Mouse (Mus musculus): ENCODE measurements around the gene Mtch2.
"Not testable (repeated sequence)": the region's sequence is repeated elsewhere in the genome, so short reads cannot be mapped to it uniquely, and the experiment has no call there.

Gene Mtch2

DNA sequence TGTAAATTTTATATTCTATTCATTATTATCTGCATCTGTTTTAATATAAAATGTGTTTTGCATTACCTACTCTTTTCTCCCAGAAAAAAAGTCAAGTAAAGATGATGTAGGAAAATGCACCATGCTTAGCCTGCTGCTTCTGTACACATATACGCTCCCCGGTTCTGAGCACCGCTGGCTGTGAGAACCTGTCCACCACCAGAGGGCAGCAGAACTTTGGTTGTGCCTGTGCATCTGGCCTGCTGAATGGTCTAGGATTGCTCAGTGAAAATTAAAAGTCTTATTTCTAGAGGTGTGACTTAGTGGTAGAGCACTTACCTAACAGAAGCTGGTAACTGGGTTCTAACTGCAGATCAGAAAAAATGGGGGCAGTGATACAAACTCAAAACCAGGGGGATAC, 19.6 kb downstream of the Mtch2 start:
- peak; percentile 88 to 90 for DNase-seq

DNA sequence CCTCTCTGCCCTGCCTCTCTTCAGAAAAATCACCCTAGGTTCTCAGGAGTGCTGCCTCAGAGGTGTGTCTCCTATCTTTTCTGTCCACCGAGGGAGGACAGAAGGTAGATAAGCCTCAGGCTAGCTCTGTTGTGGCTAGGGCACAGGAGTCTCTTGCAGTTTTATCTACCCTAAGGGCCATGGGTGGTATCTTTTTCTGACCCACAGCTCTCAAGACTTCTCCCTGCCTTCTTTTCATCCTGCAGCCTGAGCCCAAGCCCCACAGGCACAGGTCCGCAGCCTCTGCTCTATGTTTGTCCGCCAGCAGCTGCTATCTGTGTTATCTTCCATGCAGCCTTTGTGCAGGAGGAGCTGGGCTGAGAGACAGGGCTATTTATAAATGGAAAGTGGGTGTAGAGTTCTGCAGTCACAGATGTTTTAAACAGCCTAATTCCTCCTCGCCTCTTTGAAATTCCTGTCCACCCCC, 23.2 kb downstream of the Mtch2 start:
- no peak for DNase-seq

GRCm38 (mm10) chr2:90871180-90871961, 24.4 kb downstream of the Mtch2 start:
- peak; percentile 53 to 55 for DNase-seq

DNA sequence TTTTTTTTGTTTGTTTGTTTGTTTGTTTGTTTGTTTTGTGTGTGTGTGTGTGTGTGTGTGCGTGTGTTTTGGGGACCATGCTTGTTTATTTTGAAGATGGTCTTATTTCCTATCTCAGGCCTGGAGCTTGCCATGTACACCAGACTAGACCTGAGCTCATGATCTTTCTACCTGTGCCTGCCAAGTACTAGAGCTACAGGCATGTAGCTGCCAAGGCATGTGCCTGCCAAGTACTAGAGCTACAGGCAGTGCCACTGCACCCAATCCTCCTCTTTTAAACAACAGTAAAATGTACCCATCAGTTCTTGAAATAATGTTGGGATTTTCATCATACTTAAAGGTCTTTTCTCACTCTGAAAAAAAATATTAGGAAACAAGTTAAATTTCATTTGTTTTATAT, 27.1 kb downstream of the Mtch2 start:
- DNase-seq, result peak; percentile 49 to 65

DNA sequence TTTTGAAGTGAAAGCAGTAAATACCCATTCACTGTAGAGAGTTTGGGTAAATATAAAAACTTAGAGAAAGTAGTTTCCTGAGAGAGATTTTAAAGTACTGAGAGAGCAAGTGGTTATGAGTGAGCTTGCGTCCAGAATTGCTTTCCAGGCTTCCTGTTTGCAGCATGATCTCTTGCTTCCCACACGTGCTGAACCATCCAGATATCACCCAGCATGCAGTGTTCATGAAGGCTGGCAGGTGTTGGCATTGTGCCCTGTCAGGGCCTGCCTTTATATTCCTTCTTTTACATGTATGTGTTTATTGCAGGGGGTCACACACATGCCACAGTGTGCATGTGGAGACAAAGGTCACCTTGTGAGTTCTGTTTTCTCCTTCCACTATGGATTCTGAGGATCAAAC, 28.3 kb downstream of the Mtch2 start:
- no peak for DNase-seq

DNA sequence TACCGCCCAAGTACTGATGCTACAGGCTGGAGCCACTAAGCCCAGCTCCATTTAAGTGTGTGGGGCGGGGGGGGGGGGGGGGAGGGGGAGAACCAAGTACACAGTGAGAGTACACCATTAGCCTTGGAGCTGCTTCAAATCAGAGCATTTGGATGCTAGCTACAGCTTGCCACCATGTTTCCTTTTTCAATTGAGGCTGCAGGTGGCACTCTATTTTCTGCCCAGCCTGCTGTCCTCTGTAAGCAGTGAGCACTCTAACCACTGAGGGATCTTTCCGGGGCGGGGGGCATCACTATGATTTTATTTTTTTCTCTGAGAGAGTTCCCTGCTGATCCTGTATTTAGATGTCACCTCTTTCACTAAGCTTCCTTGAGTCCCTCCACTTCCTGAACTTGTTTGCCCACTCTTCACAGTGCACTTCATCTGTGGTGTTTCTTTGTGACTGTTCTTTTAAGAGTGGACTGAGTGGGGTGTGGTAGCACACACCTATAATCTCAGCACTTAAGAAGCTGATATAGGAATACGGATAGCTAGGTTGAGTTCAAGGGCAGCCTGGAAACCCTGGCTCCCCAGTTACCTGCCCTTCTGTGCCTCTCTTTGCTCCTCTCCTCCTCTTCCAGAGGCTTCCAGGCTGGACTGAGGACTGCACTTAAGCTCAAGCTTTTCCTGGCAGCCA, 30.8 kb downstream of the Mtch2 start:
- DNase-seq, result no peak

DNA sequence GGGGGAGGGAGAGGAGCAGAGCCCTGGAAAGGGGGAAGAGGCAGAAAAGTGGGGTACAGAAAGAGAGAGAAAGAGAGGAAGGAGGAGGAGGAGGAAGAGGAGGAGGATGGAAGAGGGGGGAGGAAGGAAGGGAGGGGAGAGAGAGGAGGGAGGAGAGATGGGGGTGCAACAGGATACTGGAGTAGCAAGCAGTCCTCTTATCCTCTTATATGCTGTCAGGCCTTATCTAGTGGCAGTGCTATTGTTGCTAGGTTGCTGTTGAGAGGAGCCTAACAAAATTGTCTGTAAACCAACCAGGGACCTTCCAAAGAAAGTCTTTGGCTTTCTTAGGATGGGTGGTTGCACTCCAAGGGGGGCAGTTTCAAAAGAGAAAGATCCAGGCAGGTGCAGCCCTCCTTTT, 32.5 kb downstream of the Mtch2 start:
- DNase-seq, result no peak

- DNase-seq, result no peak
Measured at GRCm38 (mm10) chr2:90880144-90880785, 33.3 kb downstream of the Mtch2 start.

DNA sequence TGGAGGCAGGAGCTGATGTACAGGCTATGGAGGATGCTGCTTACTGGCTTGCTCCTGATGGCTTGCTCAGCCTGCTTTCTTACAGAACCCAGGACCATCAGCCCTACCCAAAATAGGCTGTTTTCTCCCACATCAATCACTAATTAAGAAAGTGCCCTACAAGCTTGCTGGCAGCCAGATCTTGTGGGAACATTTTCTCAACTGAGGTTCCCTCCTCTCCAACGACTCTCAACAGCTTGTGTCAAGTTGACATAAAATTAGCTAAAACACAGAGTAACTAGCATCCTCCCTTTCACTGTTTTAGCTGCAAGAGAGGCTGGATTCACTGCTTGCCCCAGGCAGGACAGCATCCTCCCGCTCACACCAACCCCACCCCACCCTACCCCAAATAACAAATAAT, 34.9 kb downstream of the Mtch2 start:
- DNase-seq, result no peak

DNA sequence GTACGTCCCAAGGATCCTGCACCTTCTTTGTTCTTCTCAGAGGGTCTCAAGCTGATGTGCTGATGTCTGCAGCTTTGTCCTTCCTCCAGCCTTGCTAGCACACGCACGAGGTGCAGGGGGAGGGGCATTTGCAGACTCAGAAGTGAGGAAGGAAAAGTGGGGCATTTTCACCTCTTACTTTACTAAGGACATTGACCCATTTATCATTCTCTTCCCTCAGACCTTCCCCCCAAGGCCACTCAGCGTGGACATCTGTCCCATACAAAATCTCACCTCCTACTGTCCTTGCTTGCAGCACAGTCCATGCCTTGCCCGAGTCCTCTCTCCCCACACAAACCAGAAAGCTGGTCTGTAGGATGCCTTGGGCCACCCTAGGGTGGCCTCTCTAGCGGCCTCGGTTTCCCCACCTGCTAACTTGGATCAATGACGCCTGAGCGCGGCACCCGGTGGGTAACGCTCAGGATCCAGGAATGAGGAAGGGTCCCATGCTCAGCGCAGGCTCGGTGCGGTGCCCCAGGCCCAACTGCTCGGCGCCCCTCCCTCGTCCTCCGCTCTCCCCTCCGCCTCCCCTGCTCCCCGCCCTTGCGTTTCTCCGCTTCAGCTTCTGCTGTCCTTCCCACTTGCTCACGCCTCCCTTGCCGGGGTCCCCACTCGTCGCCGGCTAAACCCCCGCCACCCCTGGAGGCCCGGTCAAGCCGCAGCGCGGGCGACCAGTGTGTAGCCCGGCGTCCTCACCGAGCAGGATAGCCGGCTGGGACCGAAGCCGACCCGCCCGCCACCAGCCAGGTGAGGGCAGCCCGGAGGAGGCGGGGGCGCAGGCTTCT, 38.5 kb downstream of the Mtch2 start, which contains the start of gene C1qtnf4:
C1qtnf4 (plus strand) TSS at position 643 of the 824 bp plus-strand sequence.
- DNase-seq, result peak; percentile 68 to 77

- DNase-seq, result peak; percentile 31 to 46
Measured at GRCm38 (mm10) chr2:90886436-90886835, 39.5 kb downstream of the Mtch2 start.

DNA sequence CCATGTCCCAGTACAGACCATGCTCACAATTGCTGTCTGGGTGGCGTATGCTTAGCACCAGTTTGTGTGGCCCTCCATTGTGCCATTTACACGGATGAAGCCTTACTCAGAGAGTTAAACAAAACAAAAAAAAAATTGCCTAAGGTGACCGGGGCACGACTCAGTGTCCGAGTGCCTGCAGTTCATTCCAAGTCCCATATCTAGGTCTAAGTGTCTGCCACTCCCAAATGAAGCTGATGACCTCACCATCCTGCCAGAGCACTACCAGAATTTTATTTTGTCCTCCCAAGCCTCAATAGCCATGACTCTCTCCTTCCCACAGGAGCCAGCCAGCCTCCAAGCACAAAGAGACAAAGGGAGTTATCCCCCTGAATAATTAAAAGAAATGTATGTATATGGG, 40.7 kb downstream of the Mtch2 start:
- no peak for DNase-seq

GRCm38 (mm10) chr2:90889550-90890548, 42.9 kb downstream of the Mtch2 start:
- DNase-seq, result peak; percentile 65 to 81

- DNase-seq, result no peak
Measured at GRCm38 (mm10) chr2:90893673-90894298, 46.8 kb downstream of the Mtch2 start.

DNA sequence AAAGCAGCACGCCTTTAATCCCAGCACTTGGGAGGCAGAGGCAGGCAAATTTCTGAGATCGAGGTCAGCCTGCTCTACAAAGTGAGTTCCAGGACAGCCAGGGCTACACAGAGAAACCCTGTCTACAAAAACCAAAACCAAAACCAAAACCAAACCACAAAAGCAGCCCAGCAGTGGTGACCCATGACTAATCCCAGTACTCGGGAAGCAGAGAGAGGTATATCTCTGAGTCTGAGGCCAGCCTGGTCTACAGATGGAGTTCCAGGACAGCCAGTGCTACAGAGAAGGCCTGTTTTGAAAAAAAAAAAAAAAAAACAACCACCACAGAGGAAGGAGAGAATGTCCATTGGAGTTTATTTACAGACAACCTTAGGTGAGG, 47.3 kb downstream of the Mtch2 start:
- DNase-seq, result not testable (repeated sequence)

DNA sequence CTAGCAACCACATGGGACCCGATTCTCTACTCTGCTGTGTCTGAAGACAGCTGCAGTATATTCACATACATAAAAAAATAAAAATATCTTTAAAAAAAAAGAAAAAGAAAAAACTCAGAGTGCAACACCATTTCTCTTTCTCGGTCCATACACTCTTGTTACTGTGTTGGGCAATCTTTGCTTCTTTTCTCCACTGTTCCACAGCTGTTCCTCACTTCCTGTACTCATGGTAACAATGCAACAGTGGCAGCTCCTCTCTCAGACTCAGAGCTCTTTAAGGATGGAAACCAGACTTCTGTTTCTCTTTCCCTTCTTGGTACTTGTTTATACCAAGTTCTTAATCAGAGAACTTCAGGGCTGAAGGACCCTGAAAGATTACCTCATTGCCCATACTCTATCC, 56.4 kb downstream of the Mtch2 start:
- DNase-seq, result no peak

- DNase-seq, result peak; percentile 85 to 92
Measured at GRCm38 (mm10) chr2:90904076-90904855, 57.3 kb downstream of the Mtch2 start, which contains the start of the genes Kbtbd4 and Ndufs3. Gene Kbtbd4 (plus strand): TSS chr2:90904740. Gene Ndufs3 (minus strand): TSS chr2:90904827.

GRCm38 (mm10) chr2:90904856-90905224, 57.9 kb downstream of the Mtch2 start:
- no peak for DNase-seq

GRCm38 (mm10) chr2:90906721-90907120, 59.8 kb downstream of the Mtch2 start:
- no peak for DNase-seq

- DNase-seq, result no peak
Measured at GRCm38 (mm10) chr2:90910861-90911260, 63.9 kb downstream of the Mtch2 start.
